Comparison of ENCODE assay signal across 13 mouse cellular contexts in the genomic region with DNA sequence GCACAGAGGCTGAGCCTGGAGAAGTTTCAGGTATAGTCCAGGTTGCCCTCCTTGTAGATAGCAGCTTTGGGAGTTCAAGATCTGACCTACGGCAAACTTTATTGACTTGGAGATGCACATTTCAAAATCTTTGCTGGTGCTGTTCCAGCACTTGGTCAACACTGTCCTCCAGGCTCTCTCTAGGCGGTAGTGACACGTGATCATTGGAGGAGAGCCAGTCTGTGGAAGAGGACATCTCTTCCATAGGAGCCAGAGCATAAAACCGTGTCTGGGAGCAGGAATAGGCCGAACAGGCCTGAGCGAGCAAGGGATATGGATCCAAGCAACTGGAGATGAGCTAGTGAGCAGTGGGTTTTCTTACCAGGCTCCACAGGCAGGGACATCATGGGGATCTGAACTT.
A peak's percentile ranks its signal among the peaks of the same experiment; 100 is the strongest.
DNase-seq lines count a peak whose midpoint lies in the region; ATAC-seq and TF ChIP-seq lines count a peak whose summit lies in the region.
"Had no signal": no experiment of that assay in that cellular context is flagged by ENCODE, and none has a peak within 500 bp of the region (broad histone marks: within the 10 kb centered on the region; RNA-seq: fewer than 3 reads in every experiment).

No protein-coding gene starts in this region.

- H3K27me3 ChIP-seq in kidney, adult 2 months (replicated peaks; ENCODE audit: control insufficient read depth, insufficient read depth, low read length): no peaks in the 10 kb centered on the region
- no peaks in the 10 kb centered on the region for H3K27me3 ChIP-seq in kidney, embryonic 14.5 days (ENCODE audit: control insufficient read depth, insufficient read depth, low read length)
- H3K27me3 ChIP-seq in hindbrain, embryonic 13.5 days: no peaks in the 10 kb centered on the region
- H3K27me3 ChIP-seq: embryonic facial prominence, embryonic 15.5 days; forebrain, embryonic 13.5 days; limb, embryonic 13.5 days had no signal

- no peak for TF ChIP-seq POLR2A in kidney, adult 2 months (IDR thresholded peaks at IDR 0.05; ENCODE audit: low read depth, low read length)

- peak; percentile 69 for DNase-seq in adrenal gland, adult 2 months
- no peak for DNase-seq in adrenal gland, adult 18-20 months (ENCODE audit: low spot score in 2 of 2)
- peak; percentile 82 for DNase-seq in kidney, adult 2 months
- DNase-seq in heart, postnatal 4 days: peak; percentile 29
- DNase-seq in lung, postnatal 10 days: peak; percentile 60
- no peak for DNase-seq in spleen, postnatal 36 days (ENCODE audit: low spot score in 2 of 2)
- DNase-seq: gastrocnemius, postnatal 25 days had no signal

- H3K27ac ChIP-seq in kidney, adult 2 months (ENCODE audit: insufficient read depth, low read depth, low read length): peak overlapping the region; percentile 88
- no peak overlapping the region for H3K27ac ChIP-seq in kidney, embryonic 14.5 days (ENCODE audit: low read depth, low read length)
- H3K27ac ChIP-seq in hindbrain, embryonic 13.5 days: no peak overlapping the region
- H3K27ac ChIP-seq: embryonic facial prominence, embryonic 15.5 days; forebrain, embryonic 13.5 days; hindbrain, embryonic 14.5 days; limb, embryonic 13.5 days had no signal

- H3K4me1 ChIP-seq in kidney, adult 2 months (ENCODE audit: control insufficient read depth, insufficient read depth, low read length): peaks cover 65% of the 10 kb centered on the region
- peaks cover 52% of the 10 kb centered on the region for H3K4me1 ChIP-seq in kidney, embryonic 14.5 days (ENCODE audit: control insufficient read depth, insufficient read depth, low read length)
- peaks cover 70% of the 10 kb centered on the region for H3K4me1 ChIP-seq in hindbrain, embryonic 13.5 days (replicated peaks)

- WGBS in kidney, adult 2 months: 32% methylated on average over 6 of the region's 6 CpGs
- WGBS in kidney, embryonic 14.5 days: 76% methylated on average over 6 of the region's 6 CpGs
- 95% methylated on average over 6 of the region's 6 CpGs for WGBS in hindbrain, embryonic 13.5 days

- no peak for ATAC-seq in kidney, embryonic 14.5 days (ENCODE audit: low FRiP score, low TSS enrichment)
- no peak for ATAC-seq in hindbrain, embryonic 13.5 days (ENCODE audit: low FRiP score)
- ATAC-seq: forebrain, embryonic 13.5 days had no signal

- no peak overlapping the region for H3K4me2 ChIP-seq in kidney, embryonic 14.5 days (replicated peaks; ENCODE audit: low read depth, low read length)
- H3K4me2 ChIP-seq in hindbrain, embryonic 13.5 days: no peak overlapping the region
- H3K4me2 ChIP-seq: embryonic facial prominence, embryonic 15.5 days; forebrain, embryonic 13.5 days; hindbrain, embryonic 14.5 days; limb, embryonic 13.5 days had no signal

- no peaks in the 10 kb centered on the region for H3K36me3 ChIP-seq in kidney, adult 2 months (ENCODE audit: control insufficient read depth, insufficient read depth, low read length)
- H3K36me3 ChIP-seq in kidney, embryonic 14.5 days (ENCODE audit: control insufficient read depth, insufficient read depth, low read length): no peaks in the 10 kb centered on the region
- no peaks in the 10 kb centered on the region for H3K36me3 ChIP-seq in hindbrain, embryonic 13.5 days
- H3K36me3 ChIP-seq: embryonic facial prominence, embryonic 15.5 days; limb, embryonic 13.5 days had no signal

- no peak overlapping the region for H3K9ac ChIP-seq in kidney, embryonic 14.5 days (ENCODE audit: low read depth, low read length)
- no peak overlapping the region for H3K9ac ChIP-seq in hindbrain, embryonic 13.5 days
- H3K9ac ChIP-seq: embryonic facial prominence, embryonic 15.5 days; forebrain, embryonic 13.5 days; hindbrain, embryonic 14.5 days; limb, embryonic 13.5 days had no signal

- no peaks in the 10 kb centered on the region for H3K9me3 ChIP-seq in kidney, embryonic 14.5 days (ENCODE audit: control insufficient read depth, low read length)
- no peaks in the 10 kb centered on the region for H3K9me3 ChIP-seq in hindbrain, embryonic 13.5 days
- H3K9me3 ChIP-seq: embryonic facial prominence, embryonic 15.5 days; forebrain, embryonic 13.5 days; limb, embryonic 13.5 days had no signal

- no peak for TF ChIP-seq CTCF in kidney, adult 2 months (conservative IDR thresholded peaks at IDR 0.05; ENCODE audit: insufficient read depth, insufficient read length, low read depth, low read length)

- H3K4me3 ChIP-seq in kidney, adult 2 months (ENCODE audit: insufficient read depth, low read depth, low read length): no peak overlapping the region
- H3K4me3 ChIP-seq in kidney, embryonic 14.5 days (ENCODE audit: low read length): no peak overlapping the region
- no peak overlapping the region for H3K4me3 ChIP-seq in hindbrain, embryonic 13.5 days
- H3K4me3 ChIP-seq: embryonic facial prominence, embryonic 15.5 days; forebrain, embryonic 13.5 days; limb, embryonic 13.5 days had no signal

Comparison
In these comparisons a context has a peak if more than half of its experiments do, and no peak if none do; other contexts are left out.
1. DNase-seq: peak in adrenal gland, adult 2 months (single experiment), kidney, adult 2 months (single experiment), heart, postnatal 4 days (single experiment) and lung, postnatal 10 days (single experiment); none in adrenal gland, adult 18-20 months (0 of 2) and spleen, postnatal 36 days (0 of 2).